Mouse (Mus musculus) activated CD4-positive, CD25-positive, alpha-beta regulatory T cell, adult 4 months (primary cell): Measurements from ENCODE around the gene Gbe1. TPM values are rescaled to one million over a fixed set of nuclear protein-coding genes. Genes with fewer than 3 reads are reported as not detected.

ENCODE experiments used
- ATAC-seq: one replicate; pipeline ENCODE4 v1.8.0; 2017
- polyA plus RNA-seq, 2 experiments: library from polyadenylated mRNA; unstranded; fragments of 100-300 nt; shearing (Covaris generic); gene quantifications; one replicate each; pipeline ENCODE4 v1.2.1; 2017

The Gbe1 gene
- polyA plus RNA-seq, 2 experiments from 2014 or later: 10.7 to 14.6 TPM

DNA sequence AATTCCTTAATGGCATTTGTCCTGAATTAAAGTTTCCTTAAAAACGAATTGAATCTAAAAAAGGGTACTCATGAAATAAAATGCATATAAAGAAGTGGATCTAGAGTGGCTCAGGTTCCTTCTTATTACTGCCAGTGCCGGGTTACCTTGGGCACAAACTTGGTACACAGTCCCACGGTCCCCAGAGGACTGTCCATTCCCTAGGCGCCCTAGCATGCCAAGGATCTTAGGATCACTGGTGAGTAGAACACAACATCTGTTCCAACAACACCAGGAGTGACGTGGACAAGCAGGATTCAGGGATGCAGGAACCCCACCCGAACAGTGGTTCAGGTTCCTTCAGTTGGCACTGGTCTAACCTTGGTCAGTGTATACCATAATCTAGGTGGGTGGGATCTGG, 44.6 kb downstream of the Gbe1 start:
- ATAC-seq: no peak

DNA sequence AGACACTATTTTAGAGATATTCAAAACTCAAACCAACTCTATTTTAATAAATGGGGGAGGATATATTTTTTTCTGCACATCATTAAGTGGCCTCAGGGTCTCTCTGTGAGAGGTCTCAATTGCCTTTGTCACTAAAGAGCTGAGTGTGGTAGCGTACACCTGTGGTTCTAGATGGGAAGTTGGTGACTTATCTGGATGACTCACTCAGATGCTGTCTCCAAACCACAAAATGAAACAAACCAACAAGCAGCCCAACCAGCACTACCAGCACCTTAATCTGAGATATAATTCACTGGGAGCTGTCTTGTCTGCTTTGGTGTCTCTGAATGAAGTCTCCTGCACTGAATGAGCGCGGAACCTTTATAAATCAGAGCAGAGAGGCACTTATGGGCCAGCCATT, 51.5 kb downstream of the Gbe1 start:
- peak; percentile 57 for ATAC-seq

DNA sequence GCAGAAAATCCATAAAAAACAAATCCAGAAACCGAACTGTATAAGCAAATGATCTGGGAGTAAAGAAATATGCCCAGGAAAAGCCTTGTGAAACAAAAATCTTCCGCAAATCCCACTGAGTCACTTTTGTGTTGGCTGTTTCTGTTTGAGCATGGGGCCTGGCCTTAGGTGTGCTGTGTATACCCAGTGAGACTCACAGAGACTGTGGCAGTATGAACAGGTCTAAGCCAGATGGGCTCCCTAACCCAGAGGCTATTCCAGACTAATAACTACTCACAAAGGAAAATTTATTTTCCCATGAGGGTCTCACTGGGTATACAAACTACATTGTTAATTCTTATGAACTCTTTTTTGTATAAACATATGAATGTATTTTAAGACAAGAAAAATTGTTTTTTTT, 67.3 kb downstream of the Gbe1 start:
- no peak for ATAC-seq

GRCm38 (mm10) chr16:70385494-70385893, 71.7 kb downstream of the Gbe1 start:
- ATAC-seq: no peak

DNA sequence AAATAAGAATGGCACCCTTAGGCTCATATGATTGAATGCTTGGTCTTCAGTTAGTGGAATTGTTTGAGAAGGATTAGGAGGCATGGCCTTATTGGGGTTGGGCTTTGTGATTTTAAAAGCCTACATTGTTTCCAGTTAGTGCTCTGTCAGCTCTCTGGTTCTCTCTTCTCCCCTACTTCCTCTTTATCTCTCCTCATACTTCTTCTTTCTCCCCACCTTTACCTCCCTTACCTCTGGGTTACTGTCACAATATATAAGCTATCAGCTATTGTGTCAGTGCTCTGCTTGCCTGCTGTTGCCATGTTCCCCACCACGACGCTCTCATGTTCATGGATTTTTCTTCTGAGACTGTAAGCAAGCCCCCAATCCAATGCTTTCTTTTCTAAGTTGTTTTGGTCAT, 73.6 kb downstream of the Gbe1 start:
- no peak for ATAC-seq

- peak; percentile 88 for ATAC-seq
These were observed 81.5 kb downstream of the Gbe1 start for GRCm38 (mm10) chr16:70395276-70395675.

DNA sequence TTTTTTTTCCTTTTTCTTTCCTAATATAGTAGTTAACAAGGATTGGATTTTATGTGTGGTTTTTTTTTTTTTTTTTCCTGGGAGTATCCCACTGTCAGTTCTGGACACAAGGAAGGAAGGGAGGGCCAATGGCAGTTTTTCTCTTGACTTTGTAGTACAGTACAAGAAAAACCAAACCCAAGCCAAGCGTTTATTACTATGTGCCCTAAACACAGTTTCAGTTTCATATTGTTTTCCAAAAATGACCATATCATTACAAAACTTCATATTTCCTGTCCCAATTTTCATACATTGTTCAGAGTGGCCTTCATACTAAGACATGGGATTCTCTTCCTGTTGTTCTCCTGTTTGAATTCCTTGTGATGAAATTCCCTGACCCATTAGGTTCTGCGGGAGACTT, 94.0 kb downstream of the Gbe1 start:
- ATAC-seq: peak; percentile 26

DNA sequence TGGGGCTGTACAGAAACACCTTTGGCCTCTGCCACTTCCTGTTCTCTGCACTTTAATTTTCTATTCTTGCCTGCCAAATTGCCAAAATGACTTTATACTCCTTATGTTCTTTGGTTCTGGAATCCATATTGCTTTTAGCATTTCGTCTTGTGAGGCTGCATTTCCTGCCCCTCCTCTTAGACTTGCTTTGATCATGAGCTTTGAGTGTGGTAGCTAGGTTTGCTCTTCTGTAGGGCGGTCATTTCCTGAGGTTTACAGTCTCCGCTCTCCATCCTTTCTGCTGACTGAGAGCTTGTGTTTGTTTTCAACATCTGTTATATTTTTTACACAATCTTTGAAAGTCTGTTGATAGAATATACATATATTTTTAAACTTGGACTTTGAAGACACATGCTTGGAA, 107.3 kb downstream of the Gbe1 start:
- peak; percentile 92 for ATAC-seq

GRCm38 (mm10) chr16:70449520-70449919, 135.8 kb downstream of the Gbe1 start:
- no peak for ATAC-seq

DNA sequence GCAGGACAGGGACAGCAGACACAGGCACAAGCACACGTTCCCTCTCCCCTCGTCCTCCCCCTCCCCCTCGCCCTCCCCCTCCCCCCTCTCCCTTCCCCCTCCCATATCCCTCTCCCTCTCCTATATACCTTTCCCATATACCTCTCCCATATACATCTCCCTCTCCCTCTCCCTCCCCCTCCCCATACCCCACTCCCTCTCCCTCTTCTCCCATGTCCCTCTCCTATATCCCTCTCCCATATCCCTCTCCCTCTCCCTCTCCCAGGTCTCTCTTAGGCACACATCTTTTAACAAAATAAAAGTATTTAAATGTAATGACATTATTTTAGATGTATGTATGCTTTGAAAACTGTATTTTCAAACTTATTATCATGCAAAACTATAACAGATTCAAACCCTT, 161.8 kb downstream of the Gbe1 start:
- no peak for ATAC-seq

- no peak for ATAC-seq
These were observed 162.4 kb downstream of the Gbe1 start for GRCm38 (mm10) chr16:70476161-70476560.

GRCm38 (mm10) chr16:70480494-70480893, 166.7 kb downstream of the Gbe1 start:
- ATAC-seq: no peak

- ATAC-seq: no peak
These were observed 192.7 kb downstream of the Gbe1 start for GRCm38 (mm10) chr16:70506457-70506856.

- no peak for ATAC-seq
These were observed 197.2 kb downstream of the Gbe1 start for GRCm38 (mm10) chr16:70510938-70511337.

DNA sequence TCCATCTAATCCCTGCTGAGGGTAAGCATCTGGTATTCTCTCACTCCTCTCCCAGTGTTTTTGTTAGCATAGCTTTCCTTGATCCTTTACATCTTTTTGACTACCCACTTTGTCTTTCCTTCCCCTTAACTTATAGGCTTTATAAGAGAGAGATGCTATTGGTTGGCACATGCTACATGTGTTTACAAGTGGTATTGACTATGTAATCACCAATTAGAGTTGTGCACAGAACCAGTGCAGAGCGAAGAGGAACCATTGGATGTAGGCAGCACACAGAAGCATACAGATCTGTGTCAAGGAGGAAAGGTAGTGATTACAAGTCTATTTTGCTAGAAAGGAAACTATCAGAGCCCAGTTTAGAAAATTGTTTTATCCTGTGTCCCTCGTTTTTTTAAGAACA, 209.1 kb downstream of the Gbe1 start:
- ATAC-seq: no peak

GRCm38 (mm10) chr16:70523566-70523965, 209.8 kb downstream of the Gbe1 start:
- ATAC-seq: no peak

- no peak for ATAC-seq
These were observed 210.5 kb downstream of the Gbe1 start for GRCm38 (mm10) chr16:70524273-70524672.

DNA sequence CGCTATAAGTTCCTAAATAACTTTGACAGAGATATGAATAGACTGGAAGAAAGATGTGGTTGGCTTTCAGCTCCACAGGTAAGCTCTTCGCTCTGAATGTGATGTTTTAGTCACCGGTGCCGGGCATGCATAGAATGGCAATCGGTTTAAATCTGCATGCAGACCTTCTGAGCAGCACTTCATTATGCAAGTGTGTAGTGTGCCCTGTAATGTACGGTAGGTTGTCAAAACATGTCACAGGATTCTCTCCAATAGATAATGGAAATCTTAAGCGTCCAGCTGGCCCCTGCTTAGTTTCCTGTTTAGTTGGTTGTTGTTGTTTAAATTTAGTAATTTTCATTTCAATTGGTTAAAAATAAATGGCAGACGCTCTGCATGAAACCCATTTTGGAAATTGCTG, 213.5 kb downstream of the Gbe1 start:
- ATAC-seq: no peak

- no peak for ATAC-seq
These were observed 221.5 kb downstream of the Gbe1 start for GRCm38 (mm10) chr16:70535224-70535623.

DNA sequence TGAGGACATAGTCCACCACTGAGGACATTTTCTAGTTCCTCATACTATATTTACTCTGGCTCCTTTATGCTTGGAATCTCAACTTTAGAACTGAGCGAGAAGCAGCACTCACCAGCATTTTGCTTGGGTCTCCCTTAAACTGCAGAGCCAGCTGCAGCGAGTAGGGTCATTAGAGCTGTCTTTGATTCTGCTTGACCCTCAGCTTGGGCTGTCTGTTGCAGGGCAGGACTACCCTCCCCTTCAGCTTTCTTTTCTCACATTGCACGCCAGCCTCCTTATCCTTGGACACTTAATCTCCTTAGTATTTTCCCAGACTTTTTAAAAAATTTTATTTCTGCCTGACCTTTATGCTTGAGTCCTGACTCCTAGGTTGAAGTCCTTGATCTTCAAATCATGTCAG, 237.1 kb downstream of the Gbe1 start:
- no peak for ATAC-seq

GRCm38 (mm10) chr16:70561635-70562348, 248.0 kb downstream of the Gbe1 start:
- ATAC-seq: no peak

DNA sequence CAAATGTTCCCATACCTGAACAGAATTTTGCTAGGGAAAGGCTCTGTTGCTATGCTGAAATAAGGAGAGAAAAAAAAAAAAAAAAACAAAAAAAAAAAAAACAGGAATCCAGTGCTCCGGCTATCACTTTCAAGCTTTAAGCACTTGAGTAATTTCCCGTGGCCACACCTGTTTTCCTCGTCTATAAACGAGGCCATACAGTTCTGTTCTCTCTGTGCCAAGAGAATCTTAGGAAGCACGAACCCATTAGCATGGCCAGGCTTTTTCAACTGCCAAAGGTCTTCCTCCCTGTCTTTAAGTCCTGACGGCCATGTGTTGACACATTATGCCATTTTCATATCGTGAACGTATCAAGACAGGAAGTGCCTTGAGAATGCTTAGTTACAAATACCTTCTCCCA, 248.8 kb downstream of the Gbe1 start:
- no peak for ATAC-seq

- ATAC-seq: no peak
These were observed 249.7 kb downstream of the Gbe1 start for GRCm38 (mm10) chr16:70563456-70563855.

GRCm38 (mm10) chr16:70568341-70569265, 254.9 kb downstream of the Gbe1 start:
- ATAC-seq: peak; percentile 69
